Mouse (Mus musculus) erythroid progenitor cell, adult 5-6 weeks (primary cell): Measurements from ENCODE around the gene Lypd5. TPM values are rescaled to one million over a fixed set of nuclear protein-coding genes. Genes with fewer than 3 reads are reported as not detected.

Source experiments
- total RNA-seq, 2 experiments: library from RNA; stranded (forward) in 1 of 2; stranded (reverse) in 1 of 2; fragments of 150-400 nt in 1 of 2; fragments of 186-747, 209-891 nt in 1 of 2; gene quantifications; 2 replicates each; pipeline versions ENCODE4 v1.2.3 to v1.2.4; 2015 to 2017; ENCODE audit warnings: low replicate concordance in 2 of 2

Gene Lypd5
- total RNA-seq, 2 experiments from 2014 or later = not detected

Other genes with a start within 250 kb of the Lypd5 start
- 3.2 and 4.2 TPM in 2 replicates for gene Zfp112, start 236.9 kb upstream of the Lypd5 start, total RNA-seq (2015; ENCODE audit: low replicate concordance)
- 1.3 and 2.3 TPM in 2 replicates for gene Zfp112, start 236.9 kb upstream of the Lypd5 start, total RNA-seq (2017; ENCODE audit: low replicate concordance)
- gene Zfp235, start 215.0 kb upstream of the Lypd5 start, total RNA-seq (2015; ENCODE audit: low replicate concordance) = 5.4 TPM in 1 of 2 replicates, not detected in the other
- not detected in 2 replicates for gene Zfp235, start 215.0 kb upstream of the Lypd5 start, total RNA-seq (2017; ENCODE audit: low replicate concordance)
- gene Zfp114, start 174.1 kb upstream of the Lypd5 start, total RNA-seq (2015; ENCODE audit: low replicate concordance) = 0.42 TPM in 1 of 2 replicates, not detected in the other
- gene Zfp114, start 174.1 kb upstream of the Lypd5 start, total RNA-seq (2017; ENCODE audit: low replicate concordance) = not detected in 2 replicates
- gene Zfp111, start 137.8 kb upstream of the Lypd5 start, total RNA-seq (2015; ENCODE audit: low replicate concordance) = 0.72 and 4.2 TPM in 2 replicates
- gene Zfp111, start 137.8 kb upstream of the Lypd5 start, total RNA-seq (2017; ENCODE audit: low replicate concordance) = 0.51 and 1.1 TPM in 2 replicates
- gene Zfp109, start 111.6 kb upstream of the Lypd5 start, total RNA-seq (2015; ENCODE audit: low replicate concordance) = 1.3 TPM in 1 of 2 replicates, not detected in the other
- gene Zfp109, start 111.6 kb upstream of the Lypd5 start, total RNA-seq (2017; ENCODE audit: low replicate concordance) = 1.3 TPM in 1 of 2 replicates, not detected in the other
- not detected in 2 replicates for gene Zfp108, start 94.4 kb upstream of the Lypd5 start, total RNA-seq (2015; ENCODE audit: low replicate concordance)
- gene Zfp108, start 94.4 kb upstream of the Lypd5 start, total RNA-seq (2017; ENCODE audit: low replicate concordance) = not detected in 2 replicates
- not detected in 2 replicates for gene Zfp93, start 78.8 kb upstream of the Lypd5 start, total RNA-seq (2015; ENCODE audit: low replicate concordance)
- 0.39 and 0.83 TPM in 2 replicates for gene Zfp93, start 78.8 kb upstream of the Lypd5 start, total RNA-seq (2017; ENCODE audit: low replicate concordance)
- gene Zfp61, start 48.0 kb upstream of the Lypd5 start, total RNA-seq (2015; ENCODE audit: low replicate concordance) = 1.1 and 2.5 TPM in 2 replicates
- gene Zfp61, start 48.0 kb upstream of the Lypd5 start, total RNA-seq (2017; ENCODE audit: low replicate concordance) = 1.8 TPM in 1 of 2 replicates, not detected in the other
- gene Zfp94, start 32.5 kb upstream of the Lypd5 start, total RNA-seq (2015; ENCODE audit: low replicate concordance) = 0.72 TPM in 1 of 2 replicates, not detected in the other
- 0.39 TPM in 1 of 2 replicates, not detected in the other for gene Zfp94, start 32.5 kb upstream of the Lypd5 start, total RNA-seq (2017; ENCODE audit: low replicate concordance)
- not detected in 2 replicates for gene Tescl, start 15.3 kb upstream of the Lypd5 start, total RNA-seq (2015; ENCODE audit: low replicate concordance)
- not detected in 2 replicates for gene Tescl, start 15.3 kb upstream of the Lypd5 start, total RNA-seq (2017; ENCODE audit: low replicate concordance)
- 237 and 287 TPM in 2 replicates for gene Kcnn4, start 21.1 kb downstream of the Lypd5 start, total RNA-seq (2015; ENCODE audit: low replicate concordance)
- 417 and 443 TPM in 2 replicates for gene Kcnn4, start 21.1 kb downstream of the Lypd5 start, total RNA-seq (2017; ENCODE audit: low replicate concordance)
- 33.9 and 52.0 TPM in 2 replicates for gene Smg9, start 50.4 kb downstream of the Lypd5 start, total RNA-seq (2015; ENCODE audit: low replicate concordance)
- 25.2 and 42.7 TPM in 2 replicates for gene Smg9, start 50.4 kb downstream of the Lypd5 start, total RNA-seq (2017; ENCODE audit: low replicate concordance)
- not detected in 2 replicates for gene Irgc1, start 103.1 kb downstream of the Lypd5 start, total RNA-seq (2015; ENCODE audit: low replicate concordance)
- not detected in 2 replicates for gene Irgc1, start 103.1 kb downstream of the Lypd5 start, total RNA-seq (2017; ENCODE audit: low replicate concordance)
- gene Plaur, start 113.3 kb downstream of the Lypd5 start, total RNA-seq (2015; ENCODE audit: low replicate concordance) = 2.9 and 6.1 TPM in 2 replicates
- gene Plaur, start 113.3 kb downstream of the Lypd5 start, total RNA-seq (2017; ENCODE audit: low replicate concordance) = 1.1 and 7.2 TPM in 2 replicates
- gene Cadm4, start 132.8 kb downstream of the Lypd5 start, total RNA-seq (2015; ENCODE audit: low replicate concordance) = not detected in 2 replicates
- gene Cadm4, start 132.8 kb downstream of the Lypd5 start, total RNA-seq (2017; ENCODE audit: low replicate concordance) = not detected in 2 replicates
- gene Zfp428, start 157.8 kb downstream of the Lypd5 start, total RNA-seq (2015; ENCODE audit: low replicate concordance) = 0.84 TPM in 1 of 2 replicates, not detected in the other
- gene Zfp428, start 157.8 kb downstream of the Lypd5 start, total RNA-seq (2017; ENCODE audit: low replicate concordance) = 2.0 TPM in 1 of 2 replicates, not detected in the other
- not detected in 2 replicates for gene AC161166.1, start 163.3 kb downstream of the Lypd5 start, total RNA-seq (2015; ENCODE audit: low replicate concordance)
- not detected in 2 replicates for gene AC161166.1, start 163.3 kb downstream of the Lypd5 start, total RNA-seq (2017; ENCODE audit: low replicate concordance)
- gene Irgq, start 181.5 kb downstream of the Lypd5 start, total RNA-seq (2015; ENCODE audit: low replicate concordance) = 1.1 and 1.3 TPM in 2 replicates
- 0.90 and 2.8 TPM in 2 replicates for gene Irgq, start 181.5 kb downstream of the Lypd5 start, total RNA-seq (2017; ENCODE audit: low replicate concordance)
- gene Pinlyp, start 196.9 kb downstream of the Lypd5 start, total RNA-seq (2015; ENCODE audit: low replicate concordance) = not detected in 2 replicates
- gene Pinlyp, start 196.9 kb downstream of the Lypd5 start, total RNA-seq (2017; ENCODE audit: low replicate concordance) = not detected in 2 replicates
- 37.1 and 39.4 TPM in 2 replicates for gene Xrcc1, start 197.1 kb downstream of the Lypd5 start, total RNA-seq (2015; ENCODE audit: low replicate concordance)
- gene Xrcc1, start 197.1 kb downstream of the Lypd5 start, total RNA-seq (2017; ENCODE audit: low replicate concordance) = 36.7 and 62.5 TPM in 2 replicates
- gene Ethe1, start 238.3 kb downstream of the Lypd5 start, total RNA-seq (2015; ENCODE audit: low replicate concordance) = 11.2 and 11.3 TPM in 2 replicates
- gene Ethe1, start 238.3 kb downstream of the Lypd5 start, total RNA-seq (2017; ENCODE audit: low replicate concordance) = 6.8 and 9.2 TPM in 2 replicates
- not detected in 2 replicates for gene Zfp575, start 238.4 kb downstream of the Lypd5 start, total RNA-seq (2015; ENCODE audit: low replicate concordance)
- gene Zfp575, start 238.4 kb downstream of the Lypd5 start, total RNA-seq (2017; ENCODE audit: low replicate concordance) = 0.26 TPM in 1 of 2 replicates, not detected in the other